ENCODE assay signal across 7 mouse cellular contexts in genomic region chr16:23898840-23899239, GRCm38 (mm10). TPM values are rescaled to one million over a fixed set of nuclear protein-coding genes. Genes with fewer than 3 reads are reported as not detected.
DNase-seq lines count a peak whose midpoint lies in the region; ATAC-seq lines count a peak whose summit lies in the region.

No protein-coding gene starts in this region.

- ATAC-seq in limb, embryonic 11.5 days (ENCODE audit: insufficient number of reproducible peaks, low FRiP score, low TSS enrichment, low read depth) = no peak
- ATAC-seq in midbrain, embryonic 14.5 days (ENCODE audit: low FRiP score, low TSS enrichment) = peak; percentile 82

- no peak overlapping the region; the same call in 1 of the 2 replicates for H3K4me2 ChIP-seq in limb, embryonic 11.5 days (ENCODE audit: low read depth, severe bottlenecking)
- H3K4me2 ChIP-seq in midbrain, embryonic 14.5 days (ENCODE audit: low read length) = peak overlapping the region; percentile 49

- no peaks in the 10 kb centered on the region for H3K36me3 ChIP-seq in limb, embryonic 11.5 days (ENCODE audit: control insufficient read depth, insufficient read depth, low read length)
- no peaks in the 10 kb centered on the region for H3K36me3 ChIP-seq in midbrain, embryonic 14.5 days (ENCODE audit: control insufficient read depth, insufficient read depth, low read length)

- peak; percentile 82 for DNase-seq in adrenal gland, adult 2 months
- DNase-seq in embryo, embryonic 9.5 days (ENCODE audit: extremely low spot score) = peak; percentile 79
- peak; percentile 47 to 87 for DNase-seq in heart, adult 18-20 months
- DNase-seq in kidney, adult 18-20 months = peak; percentile 78
- DNase-seq in limb, embryonic 11.5 days (ENCODE audit: low spot score) = peak; percentile 88
- peak; percentile 95 for DNase-seq in midbrain, embryonic 14.5 days
- DNase-seq in spleen, adult 12 weeks (ENCODE audit: low spot score) = peak; percentile 26

- WGBS in limb, embryonic 11.5 days = 10% methylated on average over 12 of the region's 12 CpGs
- 15% methylated on average over 12 of the region's 12 CpGs for WGBS in midbrain, embryonic 14.5 days

- no peaks in the 10 kb centered on the region for H3K9me3 ChIP-seq in limb, embryonic 11.5 days (ENCODE audit: control insufficient read depth, low read length)
- H3K9me3 ChIP-seq in midbrain, embryonic 14.5 days (ENCODE audit: control insufficient read depth, low read length) = no peaks in the 10 kb centered on the region

- no peak overlapping the region for H3K27ac ChIP-seq in limb, embryonic 11.5 days (replicated peaks; ENCODE audit: low read depth, low read length)
- no peak overlapping the region for H3K27ac ChIP-seq in midbrain, embryonic 14.5 days (replicated peaks; ENCODE audit: low read depth, low read length)

- H3K4me3 ChIP-seq in limb, embryonic 11.5 days (ENCODE audit: low read depth, low read length) = no peak overlapping the region
- no peak overlapping the region for H3K4me3 ChIP-seq in midbrain, embryonic 14.5 days (replicated peaks; ENCODE audit: low read depth, low read length)

- no peaks in the 10 kb centered on the region for H3K27me3 ChIP-seq in limb, embryonic 11.5 days (ENCODE audit: control insufficient read depth, insufficient read depth, low read length)
- no peaks in the 10 kb centered on the region for H3K27me3 ChIP-seq in midbrain, embryonic 14.5 days (ENCODE audit: control insufficient read depth, insufficient read depth, low read length)

- no peaks in the 10 kb centered on the region for H3K4me1 ChIP-seq in limb, embryonic 11.5 days (ENCODE audit: control insufficient read depth, insufficient read depth, low read length)
- peaks cover 12% of the 10 kb centered on the region for H3K4me1 ChIP-seq in midbrain, embryonic 14.5 days (ENCODE audit: control insufficient read depth, insufficient read depth, low read length)

- no peak overlapping the region for H3K9ac ChIP-seq in limb, embryonic 11.5 days (ENCODE audit: low read length)
- H3K9ac ChIP-seq in midbrain, embryonic 14.5 days (replicated peaks; ENCODE audit: low read length) = 0 out of 2 replicates have a peak overlapping the region, but pooled peaks have one; percentile 12

RNA-seq across cellular contexts. Expression of gene Sst, which starts 8.1 kb away (rescaled TPM):
- under 1 TPM; 0.43 to 0.73 TPM for total RNA-seq in adrenal gland, adult 2 months (2021)
- polyA plus RNA-seq in adrenal gland, adult 2 months (2012; rRNA removed) = 0.38 TPM in 1 of 2 replicates, not detected in the other
- not detected for total RNA-seq in heart, adult 18-20 months (2021)
- 2.1 and 3.7 TPM in 2 replicates for polyA plus RNA-seq in limb, embryonic 11.5 days (2014; fragmentation: Nextera tagmentation; extraction: Ambion mirVana)
- 257 and 380 TPM in 2 replicates for polyA plus RNA-seq in midbrain, embryonic 14.5 days (2014; fragmentation: Nextera tagmentation; extraction: Ambion mirVana)

RNA-seq across cellular contexts. Expression of gene Rtp2, which starts 33.4 kb away (rescaled TPM):
- total RNA-seq in adrenal gland, adult 2 months (2021) = not detected
- not detected in 2 replicates for polyA plus RNA-seq in adrenal gland, adult 2 months (2012; rRNA removed)
- total RNA-seq in heart, adult 18-20 months (2021) = not detected
- polyA plus RNA-seq in limb, embryonic 11.5 days (2014; fragmentation: Nextera tagmentation; extraction: Ambion mirVana) = not detected in 2 replicates
- polyA plus RNA-seq in midbrain, embryonic 14.5 days (2014; fragmentation: Nextera tagmentation; extraction: Ambion mirVana) = not detected in 2 replicates

Comparison
In these comparisons a context has a peak if more than half of its experiments do, and no peak if none do; other contexts are left out.
1. DNase-seq: peak in every context shown above with its lines; median percentile 95 in midbrain, embryonic 14.5 days; 88 in limb, embryonic 11.5 days; 82 in adrenal gland, adult 2 months; 79 in embryo, embryonic 9.5 days; 78 in kidney, adult 18-20 months; 67 in heart, adult 18-20 months; 26 in spleen, adult 12 weeks.
2. RNA of gene Sst, which starts 8.1 kb away (polyA plus RNA-seq): 257 to 380 TPM in midbrain, embryonic 14.5 days; 2.1 to 3.7 TPM in limb, embryonic 11.5 days and 0.38 TPM in adrenal gland, adult 2 months; every median in the first group is over 10 times any median in the second.